Mouse (Mus musculus) B cell, adult 2 months (primary cell): ENCODE results near the gene Uqcrc1.

Experiments
- DNase-seq, 2 experiments: peaks; one replicate each; pipeline ENCODE4 v3.0.0; 2022

The Uqcrc1 gene

DNA sequence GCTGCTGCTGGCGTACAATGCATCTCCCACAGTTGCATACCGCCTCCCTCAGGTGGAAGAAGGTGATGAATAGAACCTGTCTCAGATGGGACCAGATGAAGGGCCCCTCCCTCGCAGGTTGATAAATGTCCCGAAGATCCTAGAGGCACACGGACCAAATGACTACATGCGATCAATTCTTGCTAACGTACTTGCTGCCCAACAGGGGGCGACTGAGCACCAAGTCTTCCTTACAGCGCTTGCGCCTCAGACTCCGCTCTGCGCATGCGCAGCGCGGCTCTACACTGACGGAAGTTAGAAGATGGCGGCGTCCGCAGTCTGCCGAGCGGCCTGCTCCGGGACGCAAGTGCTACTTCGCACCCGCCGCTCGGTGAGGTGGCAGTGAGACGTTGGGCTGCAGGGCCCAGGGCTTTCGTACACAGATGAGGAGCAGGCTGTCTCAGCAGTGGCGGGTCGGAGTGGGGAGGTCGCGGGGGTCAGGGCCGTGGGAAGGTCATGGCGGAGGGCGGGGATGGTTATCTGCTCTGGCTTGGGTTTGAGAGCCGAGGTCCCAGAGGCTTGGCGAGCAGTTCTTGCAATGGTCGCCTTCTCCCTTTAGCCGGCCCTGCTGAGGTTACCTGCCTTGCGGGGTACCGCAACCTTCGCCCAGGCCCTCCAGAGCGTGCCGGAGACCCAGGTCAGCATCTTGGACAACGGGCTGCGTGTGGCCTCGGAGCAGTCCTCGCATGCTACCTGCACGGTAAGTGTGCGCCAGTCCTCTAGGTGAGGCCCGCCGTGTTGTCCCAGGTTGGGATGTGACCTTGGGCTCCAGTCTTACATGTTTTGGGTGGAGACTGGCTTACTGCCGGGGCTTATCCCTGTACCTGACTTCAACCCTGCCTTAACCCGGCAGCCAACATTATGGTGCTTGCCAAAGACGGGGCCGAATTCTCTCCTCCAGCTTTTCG, at the start of gene Uqcrc1:
Gene Uqcrc1, plus strand, starts transcription at position 216 of the 947 bp plus-strand sequence.
- peak; percentile 95 for DNase-seq

DNA sequence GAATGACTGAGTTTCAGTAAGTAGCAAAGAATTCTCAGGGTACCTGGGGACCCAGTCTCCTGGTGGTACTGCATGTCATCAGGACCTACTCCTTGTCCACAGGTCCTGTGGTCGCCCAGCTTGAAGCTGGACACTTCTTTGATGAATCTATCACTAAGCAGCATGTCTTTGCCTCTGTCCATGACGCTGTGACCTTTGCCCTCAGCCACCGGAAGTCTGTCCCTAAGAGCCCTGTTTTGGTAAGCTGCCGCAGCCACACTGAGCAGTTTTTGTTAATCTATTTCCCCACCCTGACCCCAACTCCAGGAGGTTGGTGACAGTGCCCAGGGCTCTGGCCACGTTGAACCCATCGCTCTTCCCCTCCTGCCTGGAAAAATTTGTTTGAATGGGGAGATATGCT, 24.1 kb upstream of the Uqcrc1 start:
- no peak for DNase-seq

GRCm38 (mm10) chr9:108913161-108913560, 23.3 kb upstream of the Uqcrc1 start:
- DNase-seq, result no peak

DNA sequence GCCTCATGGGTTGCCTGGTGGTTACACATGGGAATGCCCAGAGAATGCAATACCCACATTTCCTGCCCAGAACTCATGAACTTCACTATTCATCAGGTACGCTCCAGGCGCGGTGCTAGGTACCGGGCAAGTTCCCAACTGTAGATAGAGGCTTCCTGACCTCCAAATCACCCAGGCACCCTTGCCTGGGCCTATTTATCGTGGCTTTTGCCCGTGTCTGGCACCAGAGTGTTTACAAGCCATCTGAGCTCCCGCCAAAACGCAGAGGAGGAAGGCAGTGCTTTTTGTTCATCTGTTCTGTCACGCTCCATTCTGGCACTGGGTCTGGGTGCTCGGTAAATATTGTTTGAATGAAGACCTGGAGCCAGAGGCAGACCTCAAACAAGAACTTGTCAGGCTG, 22.8 kb upstream of the Uqcrc1 start:
- no peak for DNase-seq

- DNase-seq, result no peak
Observed at GRCm38 (mm10) chr9:108914491-108914890, 21.9 kb upstream of the Uqcrc1 start, which contains the start of gene Tmem89. Tmem89 (plus strand) TSS chr9:108914619.

DNA sequence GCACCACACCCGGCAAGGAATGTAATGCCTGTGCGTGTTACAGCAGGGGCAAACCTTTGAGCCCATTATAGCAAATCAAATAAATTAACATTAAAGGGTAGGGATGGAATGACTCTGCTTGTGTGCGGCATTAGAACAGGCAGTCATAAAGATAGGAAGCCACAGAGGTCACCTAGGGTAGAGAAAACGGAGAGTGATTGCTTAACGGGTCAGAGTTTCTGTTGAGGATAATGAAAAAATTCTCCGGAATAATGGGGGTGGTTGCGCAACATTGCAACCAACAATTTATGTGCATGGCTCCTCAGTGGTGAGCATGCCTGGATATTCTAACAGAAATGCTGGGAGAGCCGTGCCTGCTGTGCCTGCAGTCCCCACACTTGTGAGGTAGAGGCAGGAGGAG, 10.5 kb upstream of the Uqcrc1 start:
- no peak for DNase-seq

DNA sequence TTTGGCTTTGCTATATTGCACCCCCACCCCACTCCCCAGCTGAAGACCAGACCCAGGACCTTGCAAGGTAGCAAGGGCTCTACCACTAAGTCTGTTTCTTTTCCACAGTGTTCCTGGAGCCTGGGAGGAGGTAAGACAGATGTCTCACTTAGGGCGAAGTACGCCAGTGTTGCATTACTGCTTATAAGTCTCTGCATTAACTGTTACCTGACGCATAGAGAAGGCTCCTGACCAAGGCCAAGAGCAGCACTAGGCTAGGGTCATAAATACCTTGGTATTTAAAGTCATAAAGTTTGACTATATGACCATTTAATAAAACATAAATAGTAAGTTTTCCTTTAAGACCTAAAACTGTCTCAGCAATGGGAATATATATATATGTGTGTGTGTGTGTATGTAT, 8.0 kb upstream of the Uqcrc1 start:
- no peak for DNase-seq

DNA sequence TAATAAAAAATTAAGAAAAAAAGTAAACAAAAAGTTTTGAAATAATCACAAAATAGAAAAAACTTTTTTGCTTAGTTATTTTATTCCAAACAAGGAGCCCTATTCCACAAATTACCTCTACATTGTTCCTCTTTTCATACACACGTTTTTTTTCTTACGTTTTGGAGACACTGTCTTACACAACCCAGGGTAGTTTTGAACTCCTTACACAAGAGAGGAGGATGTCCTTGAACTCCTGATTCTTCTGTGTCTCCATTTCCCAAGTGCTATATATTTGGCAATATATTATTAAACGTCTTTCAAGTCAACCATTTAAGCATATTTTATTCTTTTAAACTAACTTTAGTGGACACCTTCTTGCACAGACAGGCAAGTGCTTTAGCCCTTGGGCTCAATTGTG, 442 bp upstream of the Uqcrc1 start:
- DNase-seq, result no peak

- DNase-seq, result no peak
Observed at GRCm38 (mm10) chr9:108945111-108945510, 8.7 kb downstream of the Uqcrc1 start.

- DNase-seq, result no peak
Observed at GRCm38 (mm10) chr9:108945608-108946007, 9.2 kb downstream of the Uqcrc1 start.

GRCm38 (mm10) chr9:108949231-108949966, 13.0 kb downstream of the Uqcrc1 start:
- DNase-seq, result no peak

- no peak for DNase-seq
Observed at GRCm38 (mm10) chr9:108949967-108950728, 13.7 kb downstream of the Uqcrc1 start.

DNA sequence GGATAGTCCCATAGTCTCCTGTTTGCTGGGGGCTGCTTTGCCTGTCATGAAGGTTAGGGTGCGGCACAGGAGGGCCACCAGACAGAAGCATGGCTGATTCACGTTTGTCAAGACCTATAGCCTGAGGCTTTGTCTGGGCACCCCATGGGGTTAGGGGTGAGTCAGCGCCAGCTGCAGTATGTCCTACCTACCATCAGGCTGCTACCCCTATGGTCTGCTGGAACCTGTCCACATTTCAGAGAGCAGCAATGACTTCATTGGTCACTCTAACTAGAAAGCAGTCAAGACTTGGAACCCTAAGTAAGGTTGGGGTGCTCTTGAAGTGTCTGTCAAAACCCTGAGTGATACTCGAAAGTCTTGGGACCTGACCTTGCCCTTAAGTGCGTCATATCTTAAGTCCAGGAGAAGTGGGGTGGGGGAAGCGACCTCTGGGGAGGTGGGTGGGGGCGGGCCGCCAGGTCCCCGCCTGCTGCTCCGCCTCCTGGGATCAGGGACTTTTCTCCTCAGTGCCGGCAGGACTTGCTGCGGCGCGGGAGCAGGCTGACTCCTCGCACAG, 16.7 kb downstream of the Uqcrc1 start, which contains the start of gene Col7a1:
Gene Col7a1, plus strand, starts transcription at position 506 of the 556 bp plus-strand sequence.
- DNase-seq, result no peak

GRCm38 (mm10) chr9:108955241-108955640, 18.8 kb downstream of the Uqcrc1 start:
- DNase-seq, result no peak

GRCm38 (mm10) chr9:108955846-108956245, 19.4 kb downstream of the Uqcrc1 start:
- DNase-seq, result no peak

DNA sequence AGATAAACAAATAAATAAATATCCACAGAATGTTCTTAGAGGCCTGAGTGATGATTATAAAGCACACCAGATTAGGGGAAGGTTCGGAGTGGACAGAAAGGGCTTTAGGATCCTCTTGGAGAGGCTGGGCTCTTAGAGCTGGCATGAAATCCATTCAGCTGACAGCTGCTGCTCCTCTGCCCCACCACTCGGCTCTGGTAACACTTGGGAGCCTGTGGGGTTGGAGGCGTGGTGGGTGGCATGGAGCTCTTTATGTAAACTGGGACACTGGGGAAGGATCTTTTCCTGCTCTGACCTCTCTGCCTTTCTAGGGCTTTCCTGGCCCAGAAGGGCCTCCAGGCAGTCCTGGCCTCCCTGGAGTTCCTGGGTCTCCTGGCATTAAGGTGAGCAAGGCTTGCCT, 27.1 kb downstream of the Uqcrc1 start:
- no peak for DNase-seq

- DNase-seq, result no peak
Observed at GRCm38 (mm10) chr9:108964338-108964737, 27.9 kb downstream of the Uqcrc1 start.

- DNase-seq, result no peak
Observed at GRCm38 (mm10) chr9:108970623-108971022, 34.2 kb downstream of the Uqcrc1 start.

DNA sequence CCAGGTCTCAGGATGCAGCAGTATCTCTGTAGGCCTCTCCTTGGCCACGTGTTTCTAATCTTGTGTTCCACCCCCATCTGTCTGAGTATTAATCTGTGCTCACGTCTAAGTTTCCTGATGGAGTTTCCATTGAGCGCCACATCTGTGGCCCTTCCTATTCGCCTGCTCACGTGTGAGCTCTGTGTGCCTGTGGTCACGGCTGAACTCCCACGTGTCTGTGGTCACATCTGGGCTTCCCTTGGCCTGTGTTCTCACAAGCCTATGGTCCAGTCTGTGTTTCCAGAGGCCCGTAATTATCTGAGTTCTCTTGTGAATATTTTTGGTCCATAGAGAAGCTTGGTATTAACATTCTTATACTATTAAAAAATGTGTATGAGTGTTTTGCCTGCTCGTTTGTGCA, 40.0 kb downstream of the Uqcrc1 start:
- DNase-seq, result no peak

DNA sequence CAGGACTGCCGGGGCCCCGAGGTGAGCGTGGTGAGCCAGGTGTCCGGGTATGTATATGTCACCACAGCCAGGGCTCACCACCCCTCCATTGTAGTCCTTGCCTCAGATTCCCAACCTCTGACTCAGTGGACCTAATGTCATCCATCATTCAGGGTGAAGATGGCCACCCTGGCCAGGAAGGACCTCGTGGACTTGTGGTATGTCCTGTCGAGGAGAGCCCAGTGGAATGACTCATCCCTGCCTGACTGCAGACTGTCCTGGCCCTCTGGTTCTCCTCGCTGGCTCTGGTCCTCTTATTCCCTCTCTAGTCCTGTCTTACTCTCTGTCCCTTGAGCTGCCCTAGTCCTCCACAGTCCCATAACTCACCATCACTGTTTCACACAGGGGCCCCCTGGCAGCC, 41.5 kb downstream of the Uqcrc1 start:
- DNase-seq, result no peak

- DNase-seq, result no peak
Observed at GRCm38 (mm10) chr9:108982498-108982897, 46.1 kb downstream of the Uqcrc1 start.

DNA sequence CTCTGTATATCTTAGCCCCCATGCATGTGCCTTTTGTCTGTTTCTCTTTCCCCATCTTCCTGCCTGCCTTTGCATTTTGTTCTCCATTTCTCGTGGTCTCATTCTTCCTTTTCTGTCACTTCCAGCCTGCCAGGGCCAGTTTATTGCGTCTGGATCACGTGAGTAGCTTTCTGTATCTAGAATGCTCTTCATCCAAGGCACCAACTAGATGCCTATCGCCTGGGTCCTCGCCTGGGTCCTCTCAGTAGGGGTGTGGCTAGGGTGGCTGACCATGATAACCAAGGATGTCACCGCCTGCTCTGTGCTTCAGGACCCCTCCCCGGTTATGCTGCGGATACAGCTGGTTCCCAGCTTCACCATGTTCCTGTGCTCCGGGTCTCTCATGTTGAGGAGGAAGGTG, 46.8 kb downstream of the Uqcrc1 start:
- no peak for DNase-seq

GRCm38 (mm10) chr9:108985710-108986109, 49.3 kb downstream of the Uqcrc1 start, which contains the start of gene Ucn2:
Ucn2 (plus strand) TSS chr9:108986010.
- DNase-seq, result no peak
